Mouse (Mus musculus) embryonic facial prominence, embryonic 15.5 days (tissue): ENCODE measurements around the gene Cygb. TPM values are rescaled to one million over a fixed set of nuclear protein-coding genes. Genes with fewer than 3 reads are reported as not detected.
A peak's percentile ranks its signal among the peaks of the same experiment; 100 is the strongest.
"Not testable (repeated sequence)": the region's sequence is repeated elsewhere in the genome, so short reads cannot be mapped to it uniquely, and the experiment has no call there.

ENCODE experiments used
- ATAC-seq: fragments of 200-750 bp; cut with Nextera tagmentation; 2 replicates; pipeline ENCODE4 v1.8.0; 2017; ENCODE audit warnings: low read depth, moderate TSS enrichment; ENCODE audit not compliant: insufficient number of reproducible peaks, low FRiP score, low TSS enrichment
- H3K27ac ChIP-seq: fragments of 300-500 bp; sonication (generic); replicated peaks from 2 replicates; pipeline ENCODE4 v1.5.1; 2015; ENCODE audit warnings: mild to moderate bottlenecking, inconsistent platforms
- H3K27me3 ChIP-seq: fragments of 300-500 bp; sonication (generic); 2 replicates; pipeline ENCODE4 v1.6.1; 2015; ENCODE audit warnings: inconsistent platforms
- H3K36me3 ChIP-seq: fragments of 300-500 bp; sonication (generic); 2 replicates; pipeline ENCODE4 v1.6.1; 2015; ENCODE audit warnings: mild to moderate bottlenecking, inconsistent platforms
- H3K4me1 ChIP-seq: fragments of 300-500 bp; sonication (generic); 2 replicates; pipeline ENCODE4 v1.6.1; 2015; ENCODE audit warnings: inconsistent platforms
- H3K4me2 ChIP-seq: fragments of 300-500 bp; sonication (generic); replicated peaks from 2 replicates; pipeline ENCODE4 v1.6.1; 2015; ENCODE audit warnings: mild to moderate bottlenecking, inconsistent platforms
- H3K4me3 ChIP-seq: fragments of 300-500 bp; sonication (generic); replicated peaks from 2 replicates; pipeline ENCODE4 v1.5.1; 2015; ENCODE audit warnings: mild to moderate bottlenecking, inconsistent platforms
- H3K9ac ChIP-seq: fragments of 300-500 bp; sonication (generic); 2 replicates; pipeline ENCODE4 v1.6.1; 2015; ENCODE audit warnings: inconsistent platforms
- H3K9me3 ChIP-seq: fragments of 300-500 bp; sonication (generic); replicated peaks from 2 replicates; pipeline ENCODE4 v1.6.1; 2016; ENCODE audit warnings: inconsistent platforms
- WGBS: fragments of 180-500 bp; shearing (Covaris S2); methylation state at CpG from one replicate; pipeline ENCODE4 v1.1.7; 2015; 5-methylcytosine and 5-hydroxymethylcytosine counted together
- polyA plus RNA-seq: library from polyadenylated mRNA; unstranded; fragments of >200 nt; fragmentation: Nextera tagmentation; extraction: Ambion mirVana; gene quantifications from 2 replicates; pipeline ENCODE4 v1.2.1, GENCODE M21; 2015

Gene Cygb
- polyA plus RNA-seq, 1 experiment from 2014 or later: 33.3 TPM

DNA sequence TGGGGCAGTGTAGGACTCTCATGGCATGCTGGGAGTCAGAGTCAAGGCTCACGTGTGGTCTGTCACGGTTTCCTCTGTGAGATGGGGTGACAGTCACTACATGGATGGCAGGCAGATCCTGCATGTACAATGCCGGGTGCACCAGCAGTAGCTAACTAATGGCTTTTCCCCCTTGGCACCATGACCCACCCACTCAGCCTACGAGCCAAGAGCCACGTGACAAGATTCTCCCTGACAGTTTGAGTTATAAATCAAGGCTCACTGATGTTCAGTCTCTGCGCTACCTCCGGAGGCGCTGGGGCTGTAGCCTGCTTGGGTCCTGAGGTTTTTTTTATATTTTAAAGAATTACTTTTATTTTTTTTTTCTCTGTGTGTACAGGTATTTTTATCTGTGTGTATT lies 34.6 kb downstream of the Cygb start:
- Histone ChIP-seq H3K9me3 (no peaks in the 10 kb centered on the region), H3K27me3 (no peaks in the 10 kb centered on the region; the same call in 1 of the 2 replicates), H3K27ac (0 out of 2 replicates have a peak overlapping the region, but pooled peaks have one; percentile 12), H3K4me1 (peaks cover 83% of the 10 kb centered on the region), H3K36me3 (no peaks in the 10 kb centered on the region), H3K9ac (no peak overlapping the region), H3K4me2 (no peak overlapping the region), H3K4me3 (no peak overlapping the region)
- WGBS: 78% methylated on average over 8 of the region's 8 CpGs
- ATAC-seq: no peak

DNA sequence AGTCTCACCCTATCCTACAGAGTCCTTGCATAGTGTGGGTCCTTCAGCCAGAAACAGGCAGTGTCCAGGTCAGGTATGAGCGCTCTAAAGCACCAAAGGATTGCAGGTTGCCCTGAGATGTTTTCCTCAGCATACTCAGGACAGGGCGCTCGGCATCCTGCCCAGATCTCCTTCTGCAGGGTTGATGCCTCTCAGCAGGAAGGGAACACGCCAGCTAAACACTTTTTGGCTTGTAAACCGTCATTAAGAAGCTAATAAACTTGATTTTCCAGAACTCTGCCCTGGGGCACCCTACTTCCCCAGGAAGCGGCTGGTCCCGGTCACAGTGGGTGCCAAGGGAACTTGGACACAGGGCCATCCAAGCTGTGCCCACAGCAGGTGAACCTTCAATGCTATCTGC lies 35.0 kb downstream of the Cygb start:
- WGBS: 70% methylated on average over 7 of the region's 7 CpGs
- Histone ChIP-seq H3K9me3 (no peaks in the 10 kb centered on the region), H3K27me3 (no peaks in the 10 kb centered on the region; the same call in 1 of the 2 replicates), H3K9ac (no peak overlapping the region), H3K36me3 (no peaks in the 10 kb centered on the region), H3K4me1 (peaks cover 79% of the 10 kb centered on the region), H3K4me2 (no peak overlapping the region), H3K4me3 (no peak overlapping the region), H3K27ac (0 out of 2 replicates have a peak overlapping the region, but pooled peaks have one; percentile 12)
- no peak for ATAC-seq

DNA sequence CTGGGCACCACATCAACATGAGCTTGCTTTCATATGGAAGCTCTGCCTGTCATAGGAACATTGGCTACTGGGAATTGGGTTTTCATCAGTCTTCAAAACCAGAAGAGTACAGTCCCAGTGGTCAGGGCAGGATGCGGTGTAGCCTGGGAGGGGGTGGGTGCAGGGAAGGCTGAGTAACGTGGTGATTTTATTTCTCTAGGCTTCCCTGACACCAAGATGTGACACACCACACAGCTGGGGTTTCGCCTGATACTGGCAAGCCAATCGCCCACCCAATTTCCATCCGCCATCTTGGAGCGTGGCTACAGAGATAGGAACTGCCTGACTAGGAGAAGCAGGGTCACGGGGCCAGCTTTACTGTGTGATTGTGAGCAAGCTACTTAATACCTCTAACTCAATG lies 35.4 kb downstream of the Cygb start:
- Histone ChIP-seq H3K9ac (no peak overlapping the region), H3K9me3 (no peaks in the 10 kb centered on the region), H3K36me3 (no peaks in the 10 kb centered on the region), H3K4me1 (peaks cover 75% of the 10 kb centered on the region), H3K4me2 (no peak overlapping the region), H3K27ac (0 out of 2 replicates have a peak overlapping the region, but pooled peaks have one; percentile 39), H3K27me3 (no peaks in the 10 kb centered on the region; the same call in 1 of the 2 replicates), H3K4me3 (no peak overlapping the region)
- 90% methylated on average over 7 of the region's 7 CpGs for WGBS
- no peak for ATAC-seq

DNA sequence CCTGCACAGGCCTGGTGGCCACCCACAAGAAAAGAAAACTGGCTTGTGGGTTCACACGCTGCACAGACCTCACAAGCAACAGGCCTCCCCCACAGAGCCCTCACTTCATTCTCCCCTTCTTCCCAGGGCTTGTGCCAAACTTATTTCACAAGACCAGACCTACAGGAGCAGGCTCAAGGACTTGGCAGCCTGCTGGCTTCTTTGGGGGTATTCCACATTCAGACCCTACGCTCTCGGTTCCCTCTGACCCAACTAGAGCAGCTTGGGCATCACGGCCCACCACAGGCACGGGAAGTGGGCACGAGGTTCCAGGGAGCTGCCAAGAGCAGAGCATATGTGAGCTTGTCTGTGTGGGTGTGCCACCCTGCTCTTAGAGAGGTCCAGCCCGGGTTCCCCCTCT lies 36.5 kb downstream of the Cygb start:
- Histone ChIP-seq H3K36me3 (no peaks in the 10 kb centered on the region), H3K4me1 (peaks cover 66% of the 10 kb centered on the region), H3K27me3 (no peaks in the 10 kb centered on the region; the same call in 1 of the 2 replicates), H3K9ac (no peak overlapping the region), H3K4me3 (no peak overlapping the region), H3K4me2 (no peak overlapping the region), H3K27ac (peak overlapping the region; percentile 39; the same call in 1 of the 2 replicates), H3K9me3 (no peaks in the 10 kb centered on the region)
- WGBS: 62% methylated on average over 7 of the region's 7 CpGs
- no peak for ATAC-seq

DNA sequence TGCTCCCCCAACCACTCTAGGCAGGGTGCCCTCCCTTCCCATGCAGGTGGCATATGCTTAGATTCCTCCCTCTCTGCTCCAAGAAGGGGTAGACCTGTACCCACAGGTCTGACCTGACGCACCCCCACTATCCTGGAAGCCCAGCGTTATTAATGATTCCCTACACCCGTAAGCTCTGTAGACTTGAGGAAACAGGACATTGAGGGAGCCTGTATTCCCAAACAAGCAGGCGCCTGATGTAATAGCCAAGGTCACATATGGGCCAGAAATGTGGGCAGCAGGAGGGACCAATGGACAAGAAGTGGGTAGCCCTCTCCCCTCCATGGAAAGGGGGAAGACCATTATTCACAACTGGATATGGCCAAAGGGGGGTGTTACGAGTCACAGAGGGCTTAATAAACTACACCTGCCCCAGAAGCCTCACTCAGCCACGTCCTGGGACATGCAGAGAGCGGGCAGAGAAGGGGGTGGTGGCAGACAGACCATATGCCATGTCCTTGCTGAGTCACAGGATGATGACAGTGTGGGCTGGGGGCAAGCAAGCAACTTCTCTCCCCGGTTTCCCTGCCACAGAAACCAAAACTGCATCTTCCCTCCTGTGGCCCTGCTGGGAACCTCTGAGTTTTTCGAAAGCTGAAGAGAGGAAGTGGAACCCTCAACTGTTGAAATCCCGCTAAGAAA lies 37.5 kb downstream of the Cygb start:
- 73% methylated on average over 10 of the region's 10 CpGs for WGBS
- Histone ChIP-seq H3K4me1 (peaks cover 56% of the 10 kb centered on the region), H3K4me3 (no peak overlapping the region), H3K4me2 (0 out of 2 replicates have a peak overlapping the region, but pooled peaks have one; percentile 6), H3K36me3 (no peaks in the 10 kb centered on the region), H3K27me3 (no peaks in the 10 kb centered on the region), H3K27ac (peak overlapping the region; percentile 7; the same call in 1 of the 2 replicates), H3K9ac (no peak overlapping the region), H3K9me3 (no peaks in the 10 kb centered on the region)
- no peak for ATAC-seq

DNA sequence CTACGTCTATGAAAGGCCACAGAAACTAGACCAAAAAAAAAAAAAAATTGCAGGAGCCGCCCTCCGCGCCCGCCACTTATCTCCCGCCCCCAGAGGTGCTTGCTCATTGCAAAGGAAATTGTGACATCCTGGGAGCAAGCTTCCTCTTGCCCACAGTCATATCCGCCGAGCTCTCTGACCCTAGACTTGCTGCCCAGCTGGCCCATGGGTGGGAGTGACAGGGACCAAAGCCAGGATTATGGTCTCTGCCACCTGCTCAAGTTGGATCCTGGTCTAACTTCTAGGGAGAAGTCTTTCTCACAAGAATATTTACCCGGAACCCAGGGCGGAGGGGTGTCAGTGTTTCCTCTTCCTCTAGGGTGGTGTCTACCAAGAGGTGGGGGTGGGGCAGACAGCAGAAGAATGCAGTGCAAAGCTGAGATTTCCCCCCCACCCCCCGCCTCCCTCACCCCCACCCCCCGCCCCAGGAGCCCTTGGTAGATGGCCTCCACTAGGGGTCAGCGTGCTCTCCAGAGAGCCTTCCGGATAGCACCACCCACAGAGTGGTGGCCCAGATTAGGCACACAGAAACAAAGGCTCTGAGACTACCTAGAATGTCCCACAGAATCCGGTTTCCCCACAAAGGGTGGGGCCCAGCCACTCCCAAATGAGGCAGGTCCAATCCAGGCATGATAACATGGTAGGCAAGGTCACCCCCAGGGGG lies 38.2 kb downstream of the Cygb start:
- Histone ChIP-seq H3K9me3 (no peaks in the 10 kb centered on the region), H3K27ac (0 out of 2 replicates have a peak overlapping the region, but pooled peaks have one; percentile 7), H3K4me2 (0 out of 2 replicates have a peak overlapping the region, but pooled peaks have one; percentile 6), H3K4me1 (peaks cover 49% of the 10 kb centered on the region), H3K4me3 (no peak overlapping the region), H3K9ac (no peak overlapping the region), H3K36me3 (no peaks in the 10 kb centered on the region), H3K27me3 (no peaks in the 10 kb centered on the region)
- ATAC-seq: no peak
- 40% methylated on average over 14 of the region's 15 CpGs for WGBS

DNA sequence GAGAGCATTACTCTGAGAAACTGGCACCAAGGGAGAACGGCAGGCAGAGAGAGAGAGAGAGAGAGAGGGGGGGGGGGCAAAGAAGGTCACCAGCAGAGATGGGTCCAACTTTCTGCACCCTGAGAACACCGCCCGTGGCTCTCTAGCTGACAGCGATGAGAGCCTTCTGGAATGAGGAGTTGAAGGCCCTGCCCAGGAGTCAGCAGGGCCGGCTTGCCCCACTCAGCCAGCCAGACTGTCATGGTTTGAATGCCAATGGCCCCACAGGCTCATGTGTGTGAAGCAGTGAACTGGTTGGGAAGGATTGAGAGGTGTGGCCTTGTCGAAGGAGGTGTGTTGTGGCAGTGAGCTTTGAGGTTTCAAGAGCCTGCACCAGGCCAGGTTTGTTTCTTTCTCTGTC lies 40.9 kb downstream of the Cygb start:
- no peak for ATAC-seq
- H3K27me3 ChIP-seq: no peaks in the 10 kb centered on the region
- H3K36me3 ChIP-seq: no peaks in the 10 kb centered on the region
- H3K9ac ChIP-seq: no peak overlapping the region
- no peak overlapping the region for H3K4me3 ChIP-seq
- no peak overlapping the region for H3K4me2 ChIP-seq
- H3K27ac ChIP-seq: no peak overlapping the region
- no peaks in the 10 kb centered on the region for H3K9me3 ChIP-seq
- H3K4me1 ChIP-seq: peaks cover 28% of the 10 kb centered on the region
- WGBS: 85% methylated on average over 6 of the region's 6 CpGs

DNA sequence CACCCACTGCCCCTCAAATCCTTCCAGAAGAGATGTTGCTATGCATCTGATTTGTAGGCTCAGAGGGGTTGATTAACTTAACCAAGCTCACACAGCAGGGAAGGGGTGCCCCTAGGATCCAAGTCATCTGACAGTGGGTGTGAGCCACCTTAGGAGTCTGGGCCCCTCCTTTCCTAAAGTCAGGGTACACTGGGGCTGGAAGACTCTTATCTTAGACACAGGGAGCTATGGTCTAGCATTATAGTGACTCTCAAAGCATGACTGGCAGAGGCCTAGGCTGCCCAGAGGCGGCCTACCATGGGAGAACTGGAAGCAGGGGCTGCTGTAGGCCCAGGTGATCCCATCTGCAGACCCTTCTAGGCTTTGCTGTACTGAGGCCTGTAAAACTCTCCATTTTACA lies 41.6 kb downstream of the Cygb start:
- Histone ChIP-seq H3K27ac (no peak overlapping the region), H3K4me2 (no peak overlapping the region), H3K4me3 (no peak overlapping the region), H3K4me1 (peaks cover 21% of the 10 kb centered on the region), H3K27me3 (no peaks in the 10 kb centered on the region), H3K9me3 (no peaks in the 10 kb centered on the region), H3K9ac (no peak overlapping the region), H3K36me3 (no peaks in the 10 kb centered on the region)
- no peak for ATAC-seq
- WGBS: 93% methylated on average over 1 of the region's 1 CpGs

DNA sequence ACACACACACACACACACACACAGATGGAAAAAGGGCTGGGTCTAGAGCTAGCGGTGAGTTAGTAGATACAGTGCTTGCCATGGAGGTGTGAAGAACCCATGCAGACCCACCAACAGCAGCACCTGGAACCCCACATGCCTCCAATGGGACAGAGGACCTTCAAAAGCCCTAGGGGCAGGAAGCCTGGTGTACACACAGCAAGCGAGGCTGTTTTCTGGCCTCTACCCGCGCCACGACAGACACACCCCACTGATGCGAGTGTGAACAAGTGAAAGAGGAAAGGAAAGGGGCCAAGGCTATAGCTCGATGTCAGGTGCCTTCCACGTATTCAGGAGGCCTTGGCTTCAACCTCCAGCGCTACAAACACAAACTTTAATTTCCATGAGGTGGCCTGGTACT lies 42.2 kb downstream of the Cygb start:
- WGBS: 69% methylated on average over 9 of the region's 9 CpGs
- no peaks in the 10 kb centered on the region for H3K9me3 ChIP-seq
- H3K4me1 ChIP-seq: peaks cover 17% of the 10 kb centered on the region
- ATAC-seq: no peak
- no peak overlapping the region for H3K4me3 ChIP-seq
- no peaks in the 10 kb centered on the region for H3K36me3 ChIP-seq
- no peaks in the 10 kb centered on the region for H3K27me3 ChIP-seq
- no peak overlapping the region for H3K27ac ChIP-seq
- H3K4me2 ChIP-seq: no peak overlapping the region
- H3K9ac ChIP-seq: no peak overlapping the region

DNA sequence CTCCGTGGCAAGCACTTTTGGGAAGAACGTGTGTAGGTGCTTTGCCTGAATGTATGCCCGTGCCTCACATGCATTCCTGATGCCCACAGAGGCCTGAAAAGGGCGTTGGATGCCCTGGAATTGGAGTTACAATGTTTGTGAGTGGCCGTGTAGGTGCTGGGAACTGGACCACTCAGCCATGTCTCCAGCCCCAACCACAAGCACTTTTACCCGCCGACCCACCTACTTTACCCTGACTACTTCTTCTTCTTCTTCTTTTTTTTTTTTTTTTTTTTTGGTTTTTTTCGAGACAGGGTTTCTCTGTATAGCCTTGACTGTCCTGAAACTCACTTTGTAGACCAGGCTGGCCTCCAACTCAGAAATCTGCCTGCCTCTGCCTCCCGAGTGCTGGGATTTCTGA lies 42.9 kb downstream of the Cygb start:
- H3K27ac ChIP-seq, H3K9ac ChIP-seq, H3K4me1 ChIP-seq, H3K27me3 ChIP-seq, H3K4me3 ChIP-seq, H3K36me3 ChIP-seq, H3K9me3 ChIP-seq, ATAC-seq, H3K4me2 ChIP-seq: not testable (repeated sequence)
- WGBS: 86% methylated on average over 9 of the region's 9 CpGs

DNA sequence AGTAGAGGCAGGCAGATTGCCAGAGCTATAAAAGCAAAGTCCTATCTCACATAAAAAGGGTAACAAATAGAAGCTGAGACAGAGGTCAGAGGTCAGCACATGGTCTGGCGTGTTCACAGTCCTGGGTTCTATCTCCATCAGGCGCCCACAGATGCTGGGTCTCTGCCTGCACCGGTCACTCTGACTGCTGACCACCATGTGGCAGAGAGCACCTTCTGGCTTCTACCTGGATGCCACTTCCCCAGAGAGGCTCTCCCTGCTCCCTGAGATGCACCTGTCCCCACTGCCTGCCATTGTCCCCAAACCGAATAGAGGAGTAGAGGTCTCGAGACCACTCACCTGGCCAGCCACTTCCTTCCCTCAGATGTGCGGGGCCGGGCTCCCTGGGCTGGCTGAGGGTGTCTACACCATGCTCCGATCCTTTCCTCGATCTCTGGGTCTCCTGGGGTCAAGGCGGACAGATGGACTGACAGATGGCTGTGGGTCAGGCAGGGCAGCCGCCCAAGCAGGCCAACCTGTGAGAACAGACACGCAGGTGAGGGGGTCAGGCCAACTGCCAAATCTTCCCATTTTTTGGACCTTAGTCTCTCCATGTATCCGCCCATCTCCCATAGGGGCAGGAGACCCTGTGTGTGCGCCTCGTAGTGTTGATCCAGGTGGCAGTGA lies 44.0 kb downstream of the Cygb start:
- 88% methylated on average over 15 of the region's 15 CpGs for WGBS
- Histone ChIP-seq H3K9ac (no peak overlapping the region), H3K36me3 (peaks cover 10% of the 10 kb centered on the region; the same call in 1 of the 2 replicates), H3K4me1 (no peaks in the 10 kb centered on the region), H3K4me3 (no peak overlapping the region), H3K27me3 (no peaks in the 10 kb centered on the region), H3K27ac (no peak overlapping the region), H3K4me2 (no peak overlapping the region), H3K9me3 (no peaks in the 10 kb centered on the region)
- no peak for ATAC-seq
